Mouse (Mus musculus) E14TG2a.4 (cell line): ENCODE measurements around the gene Ckm.

Experiments used
- CTCF ChIP-seq: conservative IDR thresholded peaks from 2 replicates; pipeline ENCODE4 v1.5.1; 2014; ENCODE audit warnings: low read length
- NANOG ChIP-seq: IDR thresholded peaks from 2 replicates; pipeline ENCODE4 v1.6.1; 2014; ENCODE audit warnings: borderline replicate concordance, low read length, mixed read lengths
- POU5F1 ChIP-seq: IDR thresholded peaks from 2 replicates; pipeline ENCODE4 v1.6.1; 2014; ENCODE audit warnings: low read length, borderline replicate concordance

GRCm38 (mm10) chr7:19359299-19359891, 45.2 kb upstream of the Ckm start, which contains the start of the genes Cd3eap and Ppp1r13l:
- TF ChIP-seq CTCF = no peak
- no peak for TF ChIP-seq NANOG
- TF ChIP-seq POU5F1 = no peak
